Mouse (Mus musculus): Measurements from ENCODE around the gene Olfr1085. TPM values are rescaled to one million over a fixed set of nuclear protein-coding genes. Genes with fewer than 3 reads are reported as not detected.
"Not testable (repeated sequence)": the region's sequence is repeated elsewhere in the genome, so short reads cannot be mapped to it uniquely, and the experiment has no call there.

Olfr1085 gene
- total RNA-seq (2021) = not detected
- long read RNA-seq, experiment 1 = 0 reads
- long read RNA-seq, experiment 2 = 0 reads

DNA sequence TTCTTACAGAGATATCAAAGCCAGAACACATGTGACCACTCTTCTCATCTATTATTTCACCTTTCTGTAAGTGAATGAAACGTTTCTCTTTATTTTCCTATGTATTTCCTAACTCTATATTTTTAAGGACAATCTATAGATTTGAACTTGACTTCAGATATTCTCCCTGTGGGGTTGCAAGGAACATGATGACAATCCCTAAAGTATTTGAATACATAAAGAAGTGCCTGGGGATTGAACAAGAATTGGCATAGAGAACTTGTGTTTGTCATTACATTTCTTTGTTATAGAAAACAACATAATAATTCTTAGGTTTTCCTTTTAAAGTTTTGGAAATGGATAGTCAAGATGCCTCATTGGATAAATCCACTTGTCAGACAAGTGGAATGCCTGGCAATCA, at the start of gene Olfr1085:
Olfr1085 (minus strand) TSS at position 101 of the 400 bp plus-strand sequence.
- no peak for DNase-seq (ENCODE audit: low spot score in 2 of 2)
- intact Hi-C loops (cut with DNase I) = no loop called here

DNA sequence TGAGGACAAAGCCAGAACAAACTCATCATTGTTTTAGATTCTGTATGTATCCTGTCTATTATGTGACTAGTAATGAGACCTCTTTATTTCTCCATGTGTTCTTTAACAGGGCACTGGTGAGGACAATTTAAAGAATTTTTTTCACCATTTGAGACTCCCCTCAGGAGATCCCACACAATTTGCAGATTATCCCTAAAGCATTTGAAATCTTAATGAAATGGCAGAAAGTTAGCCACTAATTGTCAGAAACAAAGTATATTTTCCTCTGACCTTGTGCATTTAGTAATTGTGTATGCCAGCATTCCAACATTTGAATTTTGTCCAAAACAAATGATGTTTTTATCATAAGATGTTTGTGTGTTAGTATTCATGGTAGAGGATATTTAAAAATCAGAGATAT, 36.5 kb upstream of the Olfr1085 start, which contains the start of gene Olfr1087:
Olfr1087 (minus strand) TSS at position 101 of the 400 bp plus-strand sequence.
- intact Hi-C loops (cut with DNase I) = no loop called here
- no peak for DNase-seq (ENCODE audit: low spot score in 2 of 2)

DNA sequence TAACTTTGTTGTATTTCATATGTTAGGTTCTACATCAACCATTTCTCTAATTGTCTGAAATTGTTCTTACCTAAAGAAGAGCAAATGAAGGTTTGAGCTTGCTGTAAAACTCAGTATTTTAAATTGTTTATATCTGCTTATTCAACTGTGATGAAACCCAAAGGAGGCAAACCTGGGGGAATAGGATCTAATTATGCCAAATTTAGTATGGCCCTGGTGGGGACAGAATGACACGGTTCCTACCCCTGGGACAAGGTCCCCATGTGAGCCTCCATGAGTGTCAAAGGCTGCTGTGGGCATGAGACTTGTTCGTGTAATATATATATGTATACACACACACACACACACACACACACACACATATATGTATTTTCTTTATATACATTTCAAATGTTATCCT, 18.2 kb upstream of the Olfr1085 start, which contains the start of gene Olfr1086:
Olfr1086 (minus strand) TSS at position 101 of the 400 bp plus-strand sequence.
- intact Hi-C loops (cut with DNase I) = no loop called here

DNA sequence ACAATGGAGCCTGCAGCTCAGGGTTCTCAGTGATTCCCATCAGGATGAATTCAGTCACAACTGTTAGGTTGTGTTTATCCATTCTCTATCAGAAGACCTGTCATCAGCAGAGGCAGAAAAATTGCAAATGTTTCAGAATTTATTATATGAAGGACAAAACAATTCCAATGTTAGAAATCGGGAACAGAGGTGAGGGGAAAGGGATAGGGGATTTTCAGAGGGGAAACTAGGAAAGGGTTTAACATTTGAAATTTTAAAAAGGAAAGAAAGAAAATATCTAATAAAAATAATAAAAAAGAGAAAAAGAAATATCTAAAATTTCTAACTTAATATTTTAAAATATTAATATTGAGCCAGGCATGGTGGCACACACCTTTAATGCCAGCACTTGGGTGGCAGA, 22.2 kb downstream of the Olfr1085 start, which contains the start of gene Olfr1084:
Olfr1084 (minus strand) TSS at position 101 of the 400 bp plus-strand sequence.
- DNase-seq (ENCODE audit: low spot score in 2 of 2); intact Hi-C loops (cut with DNase I): not testable (repeated sequence)

More for the DNA sequence above, 18.2 kb upstream of the Olfr1085 start, which contains the start of gene Olfr1086:
- no peak for DNase-seq (ENCODE audit: low spot score in 2 of 2)

Other genes starting within 250 kb of the Olfr1085 start
- gene Olfr1061, start 248.0 kb downstream of the Olfr1085 start, total RNA-seq (2021) = not detected
- gene Olfr1062, start 235.3 kb downstream of the Olfr1085 start, total RNA-seq (2021) = not detected
- gene Olfr1065, start 211.4 kb downstream of the Olfr1085 start, total RNA-seq (2021) = not detected
- gene Olfr1066, start 205.8 kb downstream of the Olfr1085 start, total RNA-seq (2021) = not detected
- gene Olfr228, start 174.6 kb downstream of the Olfr1085 start, total RNA-seq (2021) = not detected
- gene Olfr1076, start 153.6 kb downstream of the Olfr1085 start, total RNA-seq (2021) = not detected
- gene Olfr1079, start 119.5 kb downstream of the Olfr1085 start, total RNA-seq (2021) = not detected
- not detected for gene Olfr1080, start 103.8 kb downstream of the Olfr1085 start, total RNA-seq (2021)
- gene Olfr1082, start 63.1 kb downstream of the Olfr1085 start, total RNA-seq (2021) = not detected
- not detected for gene Olfr1084, start 22.3 kb downstream of the Olfr1085 start, total RNA-seq (2021)
- gene Olfr1086, start 18.1 kb upstream of the Olfr1085 start, total RNA-seq (2021) = not detected
- not detected for gene Olfr1087, start 36.4 kb upstream of the Olfr1085 start, total RNA-seq (2021)
- not detected for gene Olfr1089, start 71.7 kb upstream of the Olfr1085 start, total RNA-seq (2021)
- not detected for gene Olfr1090, start 97.0 kb upstream of the Olfr1085 start, total RNA-seq (2021)
- gene Olfr1093, start 120.5 kb upstream of the Olfr1085 start, total RNA-seq (2021) = not detected
- not detected for gene Olfr141, start 148.0 kb upstream of the Olfr1085 start, total RNA-seq (2021)
- gene Olfr1094, start 162.6 kb upstream of the Olfr1085 start, total RNA-seq (2021) = not detected
- not detected for gene Olfr1095, start 189.7 kb upstream of the Olfr1085 start, total RNA-seq (2021)
- not detected for gene Gm13723, start 212.8 kb upstream of the Olfr1085 start, total RNA-seq (2021)
- not detected for gene Olfr1097, start 230.2 kb upstream of the Olfr1085 start, total RNA-seq (2021)

Measured in left cerebral cortex, postnatal 14 days (tissue).